Mouse (Mus musculus) megakaryocyte, embryonic 14.5 days (primary cell): ENCODE measurements around the gene Olfr1358.

ENCODE experiments used
- FLI1 ChIP-seq: IDR thresholded peaks from 2 replicates; pipeline ENCODE4 v1.6.1; 2012; ENCODE audit warnings: low read length, inconsistent platforms, mixed read lengths
- GATA1 ChIP-seq: IDR thresholded peaks from 3 replicates; pipeline ENCODE4 v1.6.1; 2012; ENCODE audit warnings: mixed read lengths, low read length, inconsistent platforms, borderline replicate concordance

GRCm38 (mm10) chr10:78472046-78472445 lies 45.2 kb upstream of the Olfr1358 start:
- TF ChIP-seq GATA1 (no peak), FLI1 (no peak)
